Mouse (Mus musculus): ENCODE measurements around the gene Arhgap10.

Gene Arhgap10

DNA sequence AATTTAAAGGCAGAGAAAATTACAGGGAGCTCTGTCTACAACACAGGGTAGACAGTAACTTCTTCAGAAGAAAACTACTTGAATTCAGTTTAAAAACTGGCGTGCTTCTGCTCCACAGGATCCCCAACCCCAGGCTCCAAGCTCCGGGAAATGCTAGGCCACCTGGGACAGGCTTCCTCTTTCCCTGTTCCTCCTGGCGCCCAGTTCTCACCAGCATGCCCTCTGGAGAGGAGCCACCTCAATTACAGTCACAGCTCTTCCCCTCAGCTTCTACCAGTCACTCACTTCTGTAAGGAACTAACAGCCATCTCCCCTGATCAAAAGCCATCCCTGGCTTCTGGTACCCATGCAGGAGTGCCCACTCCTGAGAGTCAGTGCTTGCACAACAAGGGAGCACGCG, 32.9 kb downstream of the Arhgap10 start:
- DNase-seq (ENCODE audit: low spot score), result no peak

- no peak for DNase-seq (ENCODE audit: low spot score)
Observed at GRCm38 (mm10) chr8:77484266-77484665, 33.5 kb downstream of the Arhgap10 start.

DNA sequence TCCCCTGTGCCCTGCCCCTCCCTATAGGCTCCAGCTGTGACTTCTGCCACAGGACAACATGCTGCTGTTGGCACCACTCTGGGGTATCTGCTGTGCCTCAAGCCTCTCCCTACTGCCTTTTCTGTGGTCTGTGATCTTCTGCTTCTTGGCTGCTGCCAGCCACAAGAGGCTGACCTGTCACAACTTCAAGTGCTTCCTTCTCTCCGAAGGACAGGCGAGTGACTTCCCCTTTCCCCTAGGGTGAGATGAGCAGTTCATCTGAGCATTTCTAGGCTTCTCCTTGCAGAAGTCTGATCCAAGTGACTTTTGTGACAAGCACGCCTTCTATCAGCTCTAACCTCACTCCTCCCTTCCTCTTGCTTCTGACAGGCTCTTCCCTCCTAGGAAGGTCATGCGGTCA, 34.1 kb downstream of the Arhgap10 start:
- DNase-seq (ENCODE audit: low spot score), result no peak

- no peak for DNase-seq (ENCODE audit: low spot score)
Observed at GRCm38 (mm10) chr8:77481791-77482190, 36.0 kb downstream of the Arhgap10 start.

DNA sequence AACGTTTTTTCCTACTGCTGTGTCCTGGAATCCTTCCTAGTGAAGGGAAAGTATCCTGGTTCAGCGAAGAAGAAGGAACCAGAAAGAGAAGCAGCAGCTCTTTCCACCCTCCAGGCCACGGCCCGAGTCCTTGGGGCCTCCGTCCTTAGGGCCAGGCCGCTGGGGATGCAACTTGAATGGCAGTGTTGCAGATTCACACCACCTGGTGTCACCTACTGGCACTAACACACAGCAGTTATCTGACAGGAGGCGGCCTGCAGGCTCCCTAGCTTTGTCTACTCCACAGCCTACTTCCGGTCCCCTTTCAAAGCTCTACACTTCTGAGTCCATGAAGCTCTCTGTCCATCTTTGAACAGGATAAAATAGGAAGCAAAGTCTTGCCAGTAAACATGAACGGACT, 37.8 kb downstream of the Arhgap10 start:
- DNase-seq (ENCODE audit: low spot score), result no peak

GRCm38 (mm10) chr8:77478913-77479273, 38.9 kb downstream of the Arhgap10 start:
- DNase-seq (ENCODE audit: low spot score), result peak; percentile 75

DNA sequence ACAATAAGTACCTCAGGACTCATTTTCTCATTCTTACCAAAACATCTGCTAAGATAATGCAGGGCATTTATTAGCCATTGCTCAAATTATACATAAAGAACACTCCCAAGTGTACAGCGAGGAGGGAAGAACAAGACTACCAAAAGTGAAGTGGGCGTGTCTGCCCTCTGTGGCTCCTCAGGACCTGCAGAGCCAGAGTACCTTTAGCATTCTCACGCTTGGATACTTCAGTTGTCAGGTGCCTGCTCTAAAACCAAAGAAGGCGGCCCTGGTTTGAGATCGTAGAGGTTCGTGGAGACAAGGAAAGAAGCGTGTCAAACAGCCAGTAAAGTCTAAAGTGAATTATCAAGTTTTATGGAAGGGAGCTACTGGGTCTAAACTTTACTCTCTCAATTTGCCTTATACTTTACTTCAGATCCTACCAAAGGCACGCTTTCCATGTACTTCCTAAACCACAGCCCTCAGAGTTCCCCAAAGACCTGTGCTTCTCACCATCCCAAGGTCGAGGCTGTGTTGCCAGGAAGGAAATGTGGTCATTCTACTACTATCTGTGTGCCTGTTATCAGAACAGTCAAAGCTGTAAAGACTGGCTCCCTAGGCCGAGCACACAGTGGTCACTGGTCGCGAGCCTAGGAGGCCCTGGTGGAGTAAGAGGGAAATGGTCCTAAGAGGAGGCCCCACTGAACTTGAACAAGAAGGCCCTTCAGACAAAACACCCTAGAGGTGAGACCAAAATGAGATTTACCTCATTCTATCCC, 39.4 kb downstream of the Arhgap10 start:
- no peak for DNase-seq (ENCODE audit: low spot score)

- DNase-seq (ENCODE audit: low spot score), result no peak
Observed at GRCm38 (mm10) chr8:77477684-77478083, 40.1 kb downstream of the Arhgap10 start.

DNA sequence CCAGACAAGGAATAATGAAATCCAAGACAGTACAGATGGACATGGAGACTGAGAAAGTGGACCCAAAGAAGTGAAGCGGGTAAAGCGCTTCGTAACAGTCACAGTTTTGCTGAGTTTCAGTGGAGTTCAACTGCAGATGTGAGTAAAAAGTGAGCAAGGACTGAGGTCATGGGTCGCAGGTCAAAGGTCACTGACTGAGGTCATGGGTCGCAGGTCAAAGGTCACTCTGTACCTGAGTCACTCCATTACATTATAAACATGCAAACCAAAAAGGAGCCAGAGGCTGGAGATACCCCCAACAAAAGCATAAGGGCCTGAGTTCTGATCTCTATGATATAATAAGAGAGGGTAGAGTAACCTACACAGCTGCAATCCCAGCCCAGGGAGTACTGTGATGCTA, 43.1 kb downstream of the Arhgap10 start:
- no peak for DNase-seq (ENCODE audit: low spot score)

DNA sequence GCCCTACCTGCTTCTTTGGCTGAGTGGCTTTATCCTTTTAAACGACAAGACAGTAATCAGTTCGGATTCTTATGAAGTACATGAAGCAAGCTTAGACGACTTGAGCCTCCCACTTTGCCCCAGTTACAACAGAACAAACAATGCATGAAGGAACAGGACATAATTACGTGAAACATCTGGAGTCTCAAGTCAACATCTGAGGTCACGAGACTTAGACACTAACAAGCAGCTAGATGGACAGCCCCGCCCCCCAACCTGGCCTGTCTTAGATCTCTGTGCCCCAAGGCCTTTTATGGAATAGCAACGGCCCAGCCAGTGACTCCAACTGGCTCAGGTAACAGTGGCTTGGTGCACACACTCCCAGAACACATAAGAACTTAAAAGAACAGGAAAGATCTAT, 44.0 kb downstream of the Arhgap10 start:
- peak; percentile 57 for DNase-seq (ENCODE audit: low spot score)

DNA sequence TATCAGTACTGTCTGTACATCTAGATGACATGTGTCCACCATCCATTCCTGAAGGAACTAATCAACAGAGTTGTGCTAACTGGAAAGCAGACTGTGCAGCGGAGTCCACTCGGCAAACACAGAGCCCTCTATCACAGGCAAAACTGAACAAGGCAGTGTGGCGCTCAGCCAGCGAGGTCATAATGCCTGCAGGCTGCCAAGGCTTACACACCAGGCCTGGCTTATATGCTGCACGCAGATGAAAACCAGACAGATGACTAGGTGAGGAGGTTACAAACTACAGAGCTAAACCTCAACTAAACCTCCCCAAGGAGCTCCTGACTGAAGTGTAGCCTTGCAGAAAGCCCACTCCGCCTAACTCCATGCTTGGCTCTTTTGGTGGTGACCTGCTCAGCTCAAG, 44.4 kb downstream of the Arhgap10 start:
- DNase-seq (ENCODE audit: low spot score), result peak; percentile 74

DNA sequence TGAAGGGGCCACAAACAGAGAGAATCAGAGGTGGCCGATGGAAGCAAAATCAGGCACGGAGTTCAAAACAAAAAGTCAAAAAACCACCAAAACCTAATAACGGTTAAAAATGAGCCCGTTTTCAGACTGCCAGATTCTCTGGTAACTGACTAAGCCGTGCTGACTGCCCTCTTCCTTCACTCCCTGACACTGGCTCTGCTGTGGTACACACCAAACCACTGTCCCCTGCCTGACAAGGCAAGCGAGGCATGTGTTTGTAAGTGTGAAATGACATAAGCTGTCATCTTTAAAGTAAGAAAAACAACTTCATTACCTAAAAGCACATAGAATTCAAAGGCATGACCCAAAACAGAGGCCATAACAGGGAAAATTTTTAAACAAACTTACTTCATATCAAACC, 56.4 kb downstream of the Arhgap10 start:
- no peak for DNase-seq (ENCODE audit: low spot score)

- no peak for DNase-seq (ENCODE audit: low spot score)
Observed at GRCm38 (mm10) chr8:77460363-77460762, 57.4 kb downstream of the Arhgap10 start.

DNA sequence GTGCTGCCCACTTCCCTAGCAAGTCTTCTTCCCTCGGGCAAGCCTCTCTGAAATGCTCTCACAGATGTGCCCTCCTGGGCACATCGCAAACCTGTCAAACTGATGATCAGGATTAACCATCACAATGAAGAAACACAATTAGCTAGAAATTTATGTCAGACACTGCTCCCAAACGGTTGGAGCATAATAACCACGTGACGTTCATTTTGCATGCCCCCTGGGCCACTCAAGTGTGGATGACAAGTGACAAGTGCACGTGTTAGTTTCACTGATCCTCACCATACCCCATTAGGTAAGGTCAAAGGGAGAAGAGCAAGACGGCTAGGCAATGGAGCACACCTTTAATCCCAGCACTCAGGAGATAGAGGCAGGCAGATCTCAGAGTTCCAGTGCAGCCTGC, 58.1 kb downstream of the Arhgap10 start:
- DNase-seq (ENCODE audit: low spot score), result no peak

DNA sequence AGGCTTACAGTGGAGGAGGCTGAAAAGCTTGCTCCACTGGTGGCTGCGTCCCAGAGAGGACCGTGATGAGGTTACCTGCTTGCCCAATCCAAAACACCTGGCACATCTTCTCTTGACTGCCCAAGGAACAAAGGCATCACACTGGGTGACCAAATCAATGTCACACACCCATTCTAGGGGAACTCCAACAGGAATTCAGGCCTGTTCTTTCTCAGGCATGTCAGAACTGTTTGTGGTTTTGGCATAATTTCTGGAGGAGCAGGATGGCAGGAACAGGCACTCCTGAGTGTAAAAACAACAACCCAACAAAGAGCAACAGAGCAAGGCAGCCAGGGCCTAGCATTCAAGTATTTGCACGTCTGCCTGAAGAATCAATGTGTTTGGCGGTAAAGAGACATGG, 59.2 kb downstream of the Arhgap10 start:
- no peak for DNase-seq (ENCODE audit: low spot score)

DNA sequence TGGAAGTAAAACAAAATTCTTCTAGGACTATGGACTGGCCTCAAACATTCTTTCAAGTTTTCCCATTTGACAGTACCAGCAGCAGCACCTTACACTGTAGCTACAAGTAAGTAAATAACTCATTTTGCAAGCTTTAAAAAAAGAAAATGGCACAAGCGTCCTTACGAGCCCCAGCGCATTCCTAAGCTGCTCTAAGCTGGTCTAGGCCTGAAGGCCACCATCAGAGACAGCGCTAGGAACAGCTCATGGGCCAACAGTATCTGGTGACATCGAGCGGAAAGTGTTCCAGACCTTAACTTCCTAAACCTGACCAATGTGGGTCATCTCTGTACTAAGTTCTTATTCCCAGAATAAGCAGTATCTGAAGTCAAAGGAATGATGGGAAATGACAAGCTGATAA, 61.5 kb downstream of the Arhgap10 start:
- no peak for DNase-seq (ENCODE audit: low spot score)

DNA sequence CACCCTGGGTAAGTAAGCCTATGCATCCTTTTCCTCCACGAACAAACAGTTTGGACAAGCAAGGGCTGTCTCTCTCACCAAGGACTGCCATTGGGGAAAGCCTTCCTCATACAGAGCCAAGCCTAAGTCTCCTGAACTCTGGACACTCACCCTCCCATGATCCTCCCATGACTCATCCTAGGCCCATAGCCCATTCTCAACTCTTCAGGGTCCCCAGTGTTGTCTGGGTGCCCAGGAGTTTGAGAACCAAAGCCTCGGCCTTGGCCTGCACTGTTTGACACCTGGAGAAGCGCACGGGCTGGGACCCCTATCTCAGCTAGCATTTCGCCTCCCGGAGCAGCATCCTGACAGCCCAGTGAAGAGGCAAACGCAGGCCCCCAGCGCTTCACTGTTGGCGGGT, 63.9 kb downstream of the Arhgap10 start:
- no peak for DNase-seq (ENCODE audit: low spot score)

DNA sequence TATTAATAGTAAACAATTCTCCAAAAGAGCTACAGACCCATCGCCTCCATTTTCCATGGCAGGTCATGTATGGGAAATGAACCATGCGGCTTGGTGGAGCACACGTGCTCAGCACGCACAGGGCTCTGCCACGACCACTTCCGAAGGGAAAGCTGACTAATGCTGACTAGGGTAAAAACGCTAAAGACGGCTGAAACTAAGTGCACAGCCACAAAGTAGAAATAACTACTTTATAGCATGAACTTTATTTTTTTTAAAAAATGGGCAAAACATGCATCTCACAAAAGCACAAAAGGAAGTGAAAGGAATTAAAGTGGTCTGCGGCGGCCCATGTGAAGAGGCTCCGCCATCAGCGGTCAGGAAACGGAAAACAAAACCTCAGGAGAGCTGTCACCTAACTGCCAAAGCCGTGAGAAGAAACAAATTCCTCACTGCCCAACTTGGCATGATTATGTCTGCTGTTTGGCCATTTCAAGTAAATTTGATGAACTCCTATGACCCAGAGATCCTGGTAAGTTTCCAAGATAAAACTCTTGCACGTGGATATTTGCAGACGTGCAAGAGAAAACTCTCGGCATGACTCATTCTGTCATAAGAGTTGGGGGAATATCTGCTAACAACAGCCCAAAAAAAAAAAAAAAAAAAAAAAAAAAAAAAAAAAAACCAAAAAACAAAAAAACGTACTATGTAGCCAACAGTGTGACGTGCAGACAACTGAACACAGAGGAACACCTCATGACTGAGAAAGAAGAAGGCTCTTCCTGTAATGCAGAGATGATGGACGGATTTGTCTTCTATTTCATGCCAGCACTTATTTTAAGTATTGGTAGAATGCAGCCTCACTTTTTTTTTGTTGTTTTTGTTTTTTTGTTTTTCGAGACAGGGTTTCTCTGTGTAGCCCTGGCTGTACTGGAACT, 66.0 kb downstream of the Arhgap10 start:
- no peak for DNase-seq (ENCODE audit: low spot score)

DNA sequence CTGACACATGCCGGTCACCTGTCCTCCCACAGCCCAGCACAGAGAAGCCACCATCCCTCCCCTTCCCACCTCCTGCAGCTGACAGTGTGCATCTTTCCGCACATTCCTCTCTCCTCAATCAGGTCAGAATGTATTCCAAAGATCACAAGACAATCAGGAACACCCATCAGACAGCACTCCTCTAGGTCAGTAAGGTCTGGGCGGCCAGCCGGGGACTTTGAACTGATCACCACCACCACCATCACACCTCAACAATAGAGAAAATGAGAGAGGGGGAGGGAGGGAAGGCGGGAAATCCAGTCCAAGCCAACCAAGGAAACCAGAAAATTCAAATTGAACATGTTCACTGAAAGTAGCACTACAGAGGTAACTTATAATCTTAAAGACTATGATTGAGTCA, 66.7 kb downstream of the Arhgap10 start:
- DNase-seq (ENCODE audit: low spot score), result no peak

DNA sequence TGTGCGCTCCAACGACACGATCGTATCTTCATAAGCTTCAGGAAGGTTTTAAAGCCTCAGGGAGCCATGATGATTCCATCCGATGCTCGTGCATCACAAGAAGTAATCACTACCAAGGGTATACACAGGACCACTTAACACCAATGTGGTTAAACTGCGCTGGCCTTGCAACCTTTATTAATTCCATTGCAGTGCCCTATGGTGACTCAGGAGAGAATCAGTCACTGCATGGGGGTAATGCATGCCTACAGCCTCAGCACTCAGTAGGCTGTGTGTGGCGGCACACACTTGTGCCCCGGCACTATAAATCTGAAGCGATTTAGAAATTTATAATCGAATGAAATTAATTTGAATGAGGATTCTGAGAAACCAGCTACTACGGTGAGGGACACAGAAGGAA, 71.5 kb downstream of the Arhgap10 start:
- DNase-seq (ENCODE audit: low spot score), result no peak

- no peak for DNase-seq (ENCODE audit: low spot score)
Observed at GRCm38 (mm10) chr8:77445642-77446041, 72.1 kb downstream of the Arhgap10 start.

DNA sequence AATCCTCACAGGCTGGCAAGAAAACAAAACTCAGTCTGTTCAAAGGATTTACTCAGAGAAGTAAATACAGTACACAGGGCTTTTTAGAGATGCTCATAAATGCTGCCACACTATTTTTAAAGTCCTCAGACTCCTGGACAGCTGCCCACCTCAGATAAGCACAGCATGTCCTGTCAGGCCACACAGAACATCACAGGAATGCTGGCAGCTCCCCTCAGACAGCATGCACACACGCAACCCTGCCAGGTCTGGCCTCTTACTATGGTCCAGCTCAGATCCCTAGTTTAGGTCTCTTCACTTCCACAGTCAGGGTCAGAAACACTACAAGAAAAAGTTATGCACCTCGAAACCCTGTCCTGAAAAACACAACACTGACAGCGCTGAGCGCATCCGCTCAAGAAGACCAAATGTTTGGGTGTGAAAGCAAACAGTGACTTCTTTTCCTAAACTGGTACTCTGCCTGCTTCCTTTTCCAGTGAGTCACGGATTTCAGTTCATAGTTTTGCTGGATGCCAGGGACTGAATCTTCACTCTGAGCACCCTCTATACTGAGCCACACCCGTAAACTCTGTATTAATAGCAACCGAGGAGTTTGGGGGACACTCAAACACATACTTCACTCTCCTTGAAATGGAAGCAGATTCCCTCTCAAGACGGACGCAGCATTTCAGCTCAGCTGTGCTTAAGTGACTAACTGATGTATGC, 73.4 kb downstream of the Arhgap10 start:
- peak; percentile 88 for DNase-seq (ENCODE audit: low spot score)

GRCm38 (mm10) chr8:77442452-77442851, 75.3 kb downstream of the Arhgap10 start:
- no peak for DNase-seq (ENCODE audit: low spot score)

Measured in urinary bladder, postnatal 14 days (tissue).